Mouse (Mus musculus) heart, embryonic 11.5 days (tissue): Measurements from ENCODE around the gene Hoxd12. TPM values are rescaled to one million over a fixed set of nuclear protein-coding genes. Genes with fewer than 3 reads are reported as not detected.

Source experiments
- ATAC-seq: fragments of 200-750 bp; cut with Nextera tagmentation; replicated peaks from 2 replicates; pipeline ENCODE4 v1.8.0; 2017; ENCODE audit warnings: moderate library complexity; ENCODE audit not compliant: insufficient number of reproducible peaks, low FRiP score, low TSS enrichment
- H3K27ac ChIP-seq: fragments of 300-500 bp; sonication (generic); 2 replicates; pipeline ENCODE4 v1.5.1; 2014; ENCODE audit warnings: mild to moderate bottlenecking, low read depth, low read length
- H3K27me3 ChIP-seq: fragments of 300-500 bp; sonication (generic); 2 replicates; pipeline ENCODE4 v1.6.1; 2014; ENCODE audit warnings: mild to moderate bottlenecking, low read length, mixed read lengths; ENCODE audit not compliant: control insufficient read depth, insufficient read depth
- H3K36me3 ChIP-seq: fragments of 300-500 bp; sonication (generic); 2 replicates; pipeline ENCODE4 v1.6.1; 2014; ENCODE audit warnings: mild to moderate bottlenecking, low read length, moderate library complexity, mixed read lengths; ENCODE audit not compliant: control insufficient read depth, insufficient read depth
- H3K4me1 ChIP-seq: fragments of 300-500 bp; sonication (generic); 2 replicates; pipeline ENCODE4 v1.6.1; 2014; ENCODE audit warnings: low read length; ENCODE audit not compliant: control insufficient read depth, insufficient read depth
- H3K4me2 ChIP-seq: fragments of 300-500 bp; sonication (generic); 2 replicates; pipeline ENCODE4 v1.6.1; 2014; ENCODE audit warnings: mild to moderate bottlenecking, moderate library complexity
- H3K4me3 ChIP-seq: fragments of 300-500 bp; sonication (generic); 2 replicates; pipeline ENCODE4 v1.5.1; 2014; ENCODE audit warnings: low read depth, low read length
- H3K9ac ChIP-seq: fragments of 300-500 bp; sonication (generic); 2 replicates; pipeline ENCODE4 v1.6.1; 2014; ENCODE audit warnings: mild to moderate bottlenecking, low read depth, low read length, moderate library complexity
- H3K9me3 ChIP-seq: fragments of 300-500 bp; sonication (generic); replicated peaks from 2 replicates; pipeline ENCODE4 v1.6.1; 2016; ENCODE audit warnings: low read length; ENCODE audit not compliant: control insufficient read depth
- WGBS: fragments of 180-500 bp; shearing (Covaris S2); extraction: QIAGEN DNeasy Blood & Tissue Kit; methylation state at CpG from one replicate; pipeline ENCODE4 v1.1.7; 2014; ENCODE audit not compliant: insufficient replicate concordance; 5-methylcytosine and 5-hydroxymethylcytosine counted together
- polyA plus RNA-seq: library from polyadenylated mRNA; unstranded; fragments of >200 nt; fragmentation: Nextera tagmentation; extraction: Ambion mirVana; gene quantifications from 2 replicates; pipeline ENCODE4 v1.2.1, GENCODE M21; 2014

Gene Hoxd12
- polyA plus RNA-seq, 1 experiment from 2014 or later, result not detected

DNA sequence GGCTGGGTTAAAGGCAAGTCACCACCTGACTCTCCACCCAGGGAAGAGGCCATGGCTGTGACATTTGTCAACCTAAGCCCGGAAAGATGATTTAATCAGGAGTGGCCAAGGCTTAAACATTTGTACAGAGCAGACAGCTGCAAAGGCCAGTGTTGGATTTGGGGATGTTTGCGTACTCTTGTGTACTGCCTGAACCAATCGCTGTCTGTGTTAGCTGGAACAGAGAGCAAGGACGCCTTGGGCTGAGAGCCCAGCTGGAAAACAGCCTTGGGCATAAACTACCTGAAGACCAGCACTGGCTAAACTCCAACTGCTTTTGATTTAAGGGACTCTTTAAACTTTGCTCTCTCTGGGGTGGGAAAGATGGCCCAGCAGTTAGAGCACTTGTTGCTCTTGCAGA, 33.9 kb downstream of the Hoxd12 start:
- no peak overlapping the region for H3K9ac ChIP-seq
- H3K9me3 ChIP-seq, result no peaks in the 10 kb centered on the region
- peaks cover 93% of the 10 kb centered on the region for H3K27me3 ChIP-seq
- no peaks in the 10 kb centered on the region for H3K36me3 ChIP-seq
- peaks cover 8% of the 10 kb centered on the region for H3K4me1 ChIP-seq
- no peak overlapping the region for H3K4me3 ChIP-seq
- ATAC-seq, result no peak
- WGBS, result 20% methylated on average over 4 of the region's 4 CpGs
- H3K27ac ChIP-seq, result no peak overlapping the region
- no peak overlapping the region for H3K4me2 ChIP-seq

DNA sequence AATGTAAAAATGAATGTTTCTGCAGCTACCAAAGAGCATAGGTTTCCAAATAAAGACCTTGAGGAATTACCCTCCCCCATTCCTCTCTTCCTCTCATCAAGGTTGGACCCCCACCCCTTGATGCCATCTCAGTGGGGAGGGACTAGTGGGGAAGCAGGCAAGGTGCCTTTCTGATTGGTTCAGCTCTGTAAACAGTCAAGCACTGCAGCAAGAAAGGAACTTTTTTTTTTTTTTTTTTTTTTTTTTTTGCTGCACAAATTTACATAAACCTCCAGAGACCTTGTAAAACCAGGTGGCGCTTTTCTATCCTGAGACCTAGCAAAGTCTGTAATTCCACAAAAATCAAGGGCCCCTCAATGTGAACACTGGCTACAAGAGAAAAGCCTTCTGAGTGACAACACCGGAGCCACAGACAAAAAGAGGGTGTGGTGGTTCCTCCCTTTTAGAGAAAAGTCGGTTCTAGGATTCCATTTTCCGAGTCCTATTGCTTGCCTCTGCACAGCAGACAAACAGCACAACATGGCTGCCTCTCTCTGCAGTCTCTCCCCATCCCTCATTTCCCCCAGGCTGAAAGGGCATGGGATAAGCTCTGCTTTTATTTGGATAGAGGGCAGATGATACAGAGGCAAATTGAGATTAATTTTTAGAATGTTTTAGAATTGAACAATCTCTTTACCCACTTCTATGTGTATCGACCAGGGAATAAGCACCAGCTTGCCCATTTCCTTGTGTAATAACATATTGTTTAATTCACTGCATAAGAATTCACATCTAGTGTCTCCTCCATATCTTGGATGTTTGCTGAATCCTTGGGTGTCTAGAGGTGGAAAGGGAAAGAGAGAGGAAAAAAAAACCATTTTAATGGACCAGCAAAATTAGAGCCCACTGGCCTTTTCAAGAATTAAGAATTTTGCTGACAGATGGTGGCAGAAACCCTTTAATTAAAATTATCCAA, 34.9 kb downstream of the Hoxd12 start:
- H3K4me1 ChIP-seq, result peaks cover 8% of the 10 kb centered on the region
- 4% methylated on average over 5 of the region's 5 CpGs for WGBS
- no peak overlapping the region for H3K4me2 ChIP-seq
- peaks cover 93% of the 10 kb centered on the region for H3K27me3 ChIP-seq
- H3K9ac ChIP-seq, result no peak overlapping the region
- no peak overlapping the region for H3K4me3 ChIP-seq
- ATAC-seq, result no peak
- H3K9me3 ChIP-seq, result no peaks in the 10 kb centered on the region
- H3K36me3 ChIP-seq, result no peaks in the 10 kb centered on the region
- no peak overlapping the region for H3K27ac ChIP-seq

DNA sequence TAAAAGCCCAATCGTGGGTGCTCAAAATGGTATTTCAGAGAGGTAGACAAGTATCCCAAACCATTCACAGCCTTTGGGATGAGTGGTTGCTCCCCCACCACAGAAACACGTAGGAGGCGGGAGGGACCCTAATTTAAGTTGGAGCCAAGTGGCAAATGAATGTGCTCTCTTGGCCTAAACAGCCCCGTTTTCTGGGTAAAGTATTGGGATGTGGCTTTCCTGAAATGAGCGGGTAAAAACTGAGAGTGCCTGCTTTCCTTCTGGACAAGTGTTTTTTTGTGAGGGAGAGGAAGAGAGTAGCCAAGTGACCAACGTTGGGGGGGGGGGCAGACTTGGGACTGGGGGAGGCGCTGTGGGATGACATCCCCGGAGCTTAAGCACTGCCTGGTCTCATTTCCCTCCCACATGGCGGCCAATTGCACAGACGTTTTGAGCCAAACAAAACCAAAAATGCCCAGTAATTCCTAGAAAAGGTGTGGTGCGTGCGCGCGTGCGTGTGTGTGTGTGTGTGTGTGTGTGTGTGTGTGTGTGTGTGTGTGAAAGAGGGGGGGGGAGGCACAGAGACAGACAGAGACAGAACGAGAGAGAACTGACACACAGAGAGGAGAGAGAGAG, 36.2 kb downstream of the Hoxd12 start:
- no peak overlapping the region for H3K27ac ChIP-seq
- 2% methylated on average over 16 of the region's 16 CpGs for whole genome bisulfite sequencing
- no peak overlapping the region for H3K4me3 ChIP-seq
- H3K9ac ChIP-seq, result no peak overlapping the region
- peaks cover 5% of the 10 kb centered on the region; the same call in 1 of the 2 replicates for H3K4me1 ChIP-seq
- no peak for ATAC-seq
- no peak overlapping the region for H3K4me2 ChIP-seq
- peaks cover 93% of the 10 kb centered on the region for H3K27me3 ChIP-seq
- H3K9me3 ChIP-seq, result no peaks in the 10 kb centered on the region
- no peaks in the 10 kb centered on the region for H3K36me3 ChIP-seq

DNA sequence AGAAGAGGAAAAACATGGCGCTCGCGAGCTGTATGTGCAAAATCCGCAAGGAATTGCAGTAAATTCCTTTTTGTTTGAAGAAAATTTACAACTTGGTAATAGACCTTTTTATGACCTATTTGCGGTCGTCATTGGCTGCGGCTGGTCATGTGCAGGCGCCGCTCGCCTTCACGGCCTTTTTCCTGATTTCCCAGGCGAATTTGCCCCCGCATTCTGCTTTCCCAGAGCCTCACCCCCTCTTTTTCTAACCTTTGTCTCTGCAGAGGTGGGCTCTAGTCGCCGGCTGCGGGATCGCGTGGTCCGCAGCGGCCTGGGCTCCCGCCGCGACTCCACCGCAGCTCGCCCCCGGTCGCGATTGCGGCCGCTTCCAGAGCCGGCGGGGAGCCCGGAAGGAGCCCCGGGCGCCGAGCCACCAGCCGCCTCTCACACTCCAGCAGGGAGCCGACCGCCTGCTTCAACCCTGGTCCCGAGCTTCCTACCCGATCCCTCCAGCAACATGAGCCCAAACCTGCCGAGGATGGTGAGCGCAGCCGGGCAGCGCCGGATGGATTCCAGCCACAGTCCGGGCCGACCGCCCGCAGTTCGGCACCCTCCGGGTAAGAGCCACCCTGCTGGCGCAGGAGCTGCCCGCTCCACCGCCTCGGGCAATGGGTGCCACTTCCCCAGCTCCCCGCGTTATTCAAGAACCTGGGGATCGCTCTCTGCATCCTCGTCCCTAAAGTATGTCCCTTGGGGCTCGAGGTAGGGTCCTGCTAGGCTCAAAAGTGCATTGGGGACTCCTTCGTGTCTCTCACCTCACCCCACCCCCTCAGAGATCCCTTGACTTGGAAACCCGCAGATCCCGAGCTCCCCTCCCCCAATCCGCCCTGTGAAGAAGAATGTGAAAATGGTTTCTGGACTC, 37.2 kb downstream of the Hoxd12 start, which contains the start of the genes Hoxd3 and Hoxd4:
Gene Hoxd3 (plus strand): TSS at position 207 of the 901 bp plus-strand sequence.
Gene Hoxd4 (plus strand): TSS at position 209 of the 901 bp plus-strand sequence.
- no peaks in the 10 kb centered on the region for H3K36me3 ChIP-seq
- no peak within 1 kb of the TSS for H3K27ac ChIP-seq
- H3K4me1 ChIP-seq, result peaks cover 5% of the 10 kb centered on the region; the same call in 1 of the 2 replicates
- 0 out of 2 replicates have a peak, but pooled peaks have one; percentile 18 for ATAC-seq
- peak within 1 kb of the TSS; percentile 40 for H3K4me3 ChIP-seq
- no peaks in the 10 kb centered on the region for H3K9me3 ChIP-seq
- H3K9ac ChIP-seq, result no peak within 1 kb of the TSS
- peak within 1 kb of the TSS; percentile 66 for H3K4me2 ChIP-seq
- under 1% methylated on average over 65 of the region's 65 CpGs for WGBS
- H3K27me3 ChIP-seq, result peaks cover 93% of the 10 kb centered on the region

DNA sequence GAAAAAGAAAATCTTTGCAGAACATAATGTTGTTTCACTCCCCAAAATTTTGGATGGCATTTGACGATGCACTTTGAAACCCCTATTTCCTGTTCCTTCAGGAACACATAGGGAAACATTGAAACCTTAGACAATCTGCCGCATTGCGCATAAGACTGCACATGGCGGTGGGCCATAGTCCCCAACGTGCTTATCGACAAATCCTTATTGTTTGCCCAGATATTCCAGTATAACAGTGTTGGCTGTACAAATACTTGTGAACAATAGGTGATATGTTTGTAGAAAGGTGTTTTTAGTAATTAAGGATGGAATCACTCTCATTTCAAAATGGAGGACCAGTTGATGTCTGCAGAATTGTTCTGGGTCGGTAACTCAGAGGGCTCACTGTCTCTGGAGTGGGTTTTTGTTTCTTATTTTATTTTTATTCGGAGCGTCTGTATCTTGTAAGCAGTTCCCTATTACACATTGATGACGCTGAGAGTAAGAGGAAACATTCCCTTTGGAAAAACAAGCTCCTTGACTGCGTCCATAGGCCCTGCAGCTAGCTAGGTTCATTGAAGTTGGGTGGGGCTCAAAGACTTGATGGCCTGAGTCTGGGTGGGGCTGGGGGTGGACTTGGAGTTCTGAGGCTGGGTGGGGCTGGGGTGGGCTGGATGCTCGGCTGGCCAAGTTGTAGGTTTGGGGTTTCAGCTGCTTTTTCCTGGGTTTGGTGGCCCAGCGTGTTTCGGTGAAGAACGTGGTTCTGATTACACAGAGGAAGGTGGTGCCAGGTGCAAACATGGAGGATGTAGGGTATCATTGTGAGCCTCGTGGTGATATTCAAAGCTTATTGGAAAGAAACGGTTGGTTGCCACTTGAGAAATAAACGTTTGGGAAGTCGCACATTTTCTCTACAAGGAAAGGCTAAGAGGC, 38.7 kb downstream of the Hoxd12 start:
- WGBS, result 8% methylated on average over 19 of the region's 19 CpGs
- H3K9me3 ChIP-seq, result no peaks in the 10 kb centered on the region
- H3K9ac ChIP-seq, result no peak overlapping the region
- H3K4me3 ChIP-seq, result no peak overlapping the region
- no peak overlapping the region for H3K27ac ChIP-seq
- peaks cover 5% of the 10 kb centered on the region; the same call in 1 of the 2 replicates for H3K4me1 ChIP-seq
- no peak for ATAC-seq
- H3K27me3 ChIP-seq, result peaks cover 94% of the 10 kb centered on the region
- no peaks in the 10 kb centered on the region for H3K36me3 ChIP-seq
- no peak overlapping the region for H3K4me2 ChIP-seq

DNA sequence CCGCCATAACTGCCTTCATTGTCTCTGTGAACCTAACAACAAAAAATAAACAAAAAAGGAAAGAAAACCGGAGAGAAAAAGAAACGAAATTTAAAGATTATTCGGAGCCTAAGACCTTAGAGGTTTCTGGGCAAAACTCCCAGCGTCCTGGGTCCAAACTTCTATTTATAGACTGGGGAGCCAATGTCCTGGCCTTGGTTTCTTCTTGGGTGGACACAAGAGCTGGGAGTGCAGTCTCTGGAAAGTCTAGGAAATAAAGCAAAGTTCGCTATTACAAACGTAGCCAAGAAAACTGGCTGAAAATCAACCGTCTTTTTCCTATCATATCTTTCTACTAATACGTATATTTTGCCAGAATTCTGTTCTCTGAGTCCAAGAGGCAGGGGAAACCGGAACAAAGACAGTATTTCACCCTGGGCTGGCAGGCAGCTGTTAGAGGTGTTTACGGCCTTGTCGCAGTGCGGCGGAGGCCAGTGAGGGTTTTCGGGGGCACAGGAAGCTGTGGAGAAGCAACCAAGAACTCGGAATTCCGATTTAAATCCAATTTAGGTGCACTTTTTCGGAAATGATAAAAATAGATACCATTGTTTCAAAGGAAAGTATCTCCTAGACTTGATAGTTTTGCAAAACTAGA, 39.5 kb downstream of the Hoxd12 start:
- Histone ChIP-seq H3K4me3 (no peak overlapping the region), H3K36me3 (no peaks in the 10 kb centered on the region), H3K27me3 (peaks cover 93% of the 10 kb centered on the region), H3K4me2 (no peak overlapping the region), H3K9ac (no peak overlapping the region), H3K4me1 (peaks cover 5% of the 10 kb centered on the region; the same call in 1 of the 2 replicates), H3K27ac (no peak overlapping the region), H3K9me3 (no peaks in the 10 kb centered on the region)
- 4% methylated on average over 18 of the region's 18 CpGs for WGBS
- ATAC-seq, result no peak

DNA sequence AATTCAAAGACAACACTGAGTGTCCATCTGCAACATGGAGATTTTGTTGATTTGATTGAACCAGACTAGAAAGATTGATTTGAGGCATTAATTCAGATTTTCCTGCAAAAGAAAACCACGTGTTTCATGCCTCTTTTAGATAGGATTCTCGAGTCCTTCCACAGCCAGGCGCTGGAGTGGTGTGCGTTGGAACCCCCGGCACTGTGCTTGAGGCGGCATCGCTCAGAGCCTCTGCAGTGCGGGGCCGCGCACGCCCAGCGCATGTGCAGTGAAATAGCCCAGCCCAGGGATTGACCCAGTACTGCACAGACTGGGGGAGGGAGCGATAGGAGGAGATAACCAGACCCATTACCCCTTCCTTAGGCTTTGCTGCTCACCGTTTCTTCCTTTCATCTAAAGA, 40.1 kb downstream of the Hoxd12 start:
- peaks cover 93% of the 10 kb centered on the region for H3K27me3 ChIP-seq
- peaks cover 5% of the 10 kb centered on the region; the same call in 1 of the 2 replicates for H3K4me1 ChIP-seq
- H3K4me3 ChIP-seq, result no peak overlapping the region
- WGBS, result under 1% methylated on average over 14 of the region's 14 CpGs
- no peak for ATAC-seq
- no peaks in the 10 kb centered on the region for H3K36me3 ChIP-seq
- no peak overlapping the region for H3K27ac ChIP-seq
- H3K9ac ChIP-seq, result no peak overlapping the region
- H3K4me2 ChIP-seq, result no peak overlapping the region
- H3K9me3 ChIP-seq, result no peaks in the 10 kb centered on the region
